Comparison of ENCODE assay signal across 8 mouse cellular contexts in genomic region chr5:93127722-93128121, GRCm38 (mm10). TPM values are rescaled to one million over a fixed set of nuclear protein-coding genes. Genes with fewer than 3 reads are reported as not detected.
DNase-seq lines count a peak whose midpoint lies in the region; ATAC-seq and TF ChIP-seq lines count a peak whose summit lies in the region.

No protein-coding gene starts in this region.

- no peak overlapping the region for H3K4me3 ChIP-seq in heart, embryonic 14.5 days (ENCODE audit: control insufficient read depth in 1 of 2, insufficient read depth in 1 of 2, low read depth in 1 of 2, low read length in 2 of 2)
- peak overlapping the region; percentile 25; the same call in 1 of the 2 replicates for H3K4me3 ChIP-seq in forebrain, embryonic 10.5 days
- no peak overlapping the region for H3K4me3 ChIP-seq in kidney, adult 2 months (ENCODE audit: insufficient read depth, low read depth, low read length)
- no peak overlapping the region; the same call in 1 of the 2 replicates for H3K4me3 ChIP-seq in midbrain, embryonic 10.5 days

- peak overlapping the region; percentile 16 for H3K4me2 ChIP-seq in heart, embryonic 14.5 days (ENCODE audit: low read length)

- H3K9me3 ChIP-seq in heart, embryonic 14.5 days (ENCODE audit: control insufficient read depth, low read length) = no peaks in the 10 kb centered on the region
- no peaks in the 10 kb centered on the region for H3K9me3 ChIP-seq in forebrain, embryonic 10.5 days
- H3K9me3 ChIP-seq in midbrain, embryonic 10.5 days (replicated peaks) = no peaks in the 10 kb centered on the region

- ATAC-seq in heart, embryonic 14.5 days (ENCODE audit: insufficient number of reproducible peaks, insufficient read depth, low FRiP score, low read depth) = no peak
- no peak for ATAC-seq in erythroid progenitor cell, adult 5-6 weeks (replicated peaks; ENCODE audit: low FRiP score, poor library complexity, severe bottlenecking)

- no peak for TF ChIP-seq CTCF in kidney, adult 2 months (conservative IDR thresholded peaks at IDR 0.05; ENCODE audit: insufficient read depth, insufficient read length, low read depth, low read length)

- no peak for TF ChIP-seq POLR2A in kidney, adult 2 months (IDR thresholded peaks at IDR 0.05; ENCODE audit: low read depth, low read length)

- 8% methylated on average over 3 of the region's 3 CpGs for WGBS in heart, embryonic 14.5 days
- WGBS in forebrain, embryonic 10.5 days = 21% methylated on average over 3 of the region's 3 CpGs
- 6% methylated on average over 3 of the region's 3 CpGs for WGBS in kidney, adult 2 months
- WGBS in midbrain, embryonic 10.5 days = 23% methylated on average over 3 of the region's 3 CpGs

- 0 out of 4 replicates have a peak overlapping the region, but pooled peaks of 1 of the 2 experiments have one; percentile 0 for H3K27ac ChIP-seq in heart, embryonic 14.5 days (replicated peaks in 1 of 2; ENCODE audit: control insufficient read depth in 1 of 2, insufficient read depth in 1 of 2, low read depth in 2 of 2, low read length in 2 of 2)
- H3K27ac ChIP-seq in forebrain, embryonic 10.5 days = peak overlapping the region; percentile 80
- peak overlapping the region; percentile 51; the same call in 1 of the 2 replicates for H3K27ac ChIP-seq in kidney, adult 2 months (ENCODE audit: insufficient read depth, low read depth, low read length)
- peak overlapping the region; percentile 75 for H3K27ac ChIP-seq in midbrain, embryonic 10.5 days (replicated peaks)

- H3K27me3 ChIP-seq in heart, embryonic 14.5 days (ENCODE audit: control insufficient read depth, insufficient read depth, low read length) = no peaks in the 10 kb centered on the region
- H3K27me3 ChIP-seq in forebrain, embryonic 10.5 days (ENCODE audit: poor library complexity, severe bottlenecking) = no peaks in the 10 kb centered on the region
- no peaks in the 10 kb centered on the region for H3K27me3 ChIP-seq in kidney, adult 2 months (replicated peaks; ENCODE audit: control insufficient read depth, insufficient read depth, low read length)
- no peaks in the 10 kb centered on the region for H3K27me3 ChIP-seq in midbrain, embryonic 10.5 days (ENCODE audit: low read depth, poor library complexity, severe bottlenecking)

- H3K36me3 ChIP-seq in heart, embryonic 14.5 days (ENCODE audit: control insufficient read depth, insufficient read depth, low read length) = no peaks in the 10 kb centered on the region
- H3K36me3 ChIP-seq in forebrain, embryonic 10.5 days (replicated peaks) = 0 out of 2 replicates have a peak, but pooled peaks cover 4% of the 10 kb centered on the region
- H3K36me3 ChIP-seq in kidney, adult 2 months (ENCODE audit: control insufficient read depth, insufficient read depth, low read length) = no peaks in the 10 kb centered on the region
- H3K36me3 ChIP-seq in midbrain, embryonic 10.5 days = no peaks in the 10 kb centered on the region

- DNase-seq in heart, adult 9 months (ENCODE audit: low spot score in 2 of 2) = no peak
- peak; percentile 56 for DNase-seq in MN1 (ENCODE audit: low spot score)
- DNase-seq in forebrain, embryonic 10.5 days (ENCODE audit: extremely low spot score, low spot score) = no peak
- DNase-seq in kidney, adult 2 months = peak; percentile 85
- DNase-seq in midbrain, embryonic 10.5 days (ENCODE audit: low spot score) = peak; percentile 28
- no peak for DNase-seq in spleen, postnatal 4 days (ENCODE audit: low spot score in 2 of 2)

- peak overlapping the region; percentile 6; the same call in 1 of the 2 replicates for H3K9ac ChIP-seq in heart, embryonic 14.5 days (ENCODE audit: low read length)

- H3K4me1 ChIP-seq in heart, embryonic 14.5 days (ENCODE audit: control insufficient read depth in 2 of 2, insufficient read depth in 2 of 2, low read length in 2 of 2) = peaks cover 53 to 77% of the 10 kb centered on the region in 2 experiments
- H3K4me1 ChIP-seq in forebrain, embryonic 10.5 days = peaks cover 95% of the 10 kb centered on the region
- H3K4me1 ChIP-seq in kidney, adult 2 months (ENCODE audit: control insufficient read depth, insufficient read depth, low read length) = peaks cover 27% of the 10 kb centered on the region
- H3K4me1 ChIP-seq in midbrain, embryonic 10.5 days = peaks cover 91% of the 10 kb centered on the region

RNA-seq across cellular contexts. Expression of gene Sept11, which starts 34.5 kb away (rescaled TPM):
- 83.8 and 85.3 TPM in 2 replicates for polyA plus RNA-seq in heart, embryonic 14.5 days (2014; fragmentation: Nextera tagmentation; extraction: Ambion mirVana)
- 277 and 280 TPM in 2 replicates for polyA plus RNA-seq in forebrain, embryonic 10.5 days (2016; fragmentation: Nextera tagmentation; extraction: Ambion mirVana)
- polyA plus RNA-seq in kidney, adult 2 months (2012; rRNA removed) = 46.0 and 50.7 TPM in 2 replicates
- polyA plus RNA-seq in midbrain, embryonic 10.5 days (2016; fragmentation: Nextera tagmentation; extraction: Ambion mirVana) = 251 and 274 TPM in 2 replicates
- total RNA-seq in erythroid progenitor cell, adult 5-6 weeks (2015; ENCODE audit: low replicate concordance) = 14.7 and 22.3 TPM in 2 replicates
- 5.4 and 9.0 TPM in 2 replicates for total RNA-seq in erythroid progenitor cell, adult 5-6 weeks (2017; ENCODE audit: low replicate concordance)

Comparison
In these comparisons a context has a peak if more than half of its experiments do, and no peak if none do; other contexts are left out.
1. DNase-seq: peak in MN1 (single experiment), kidney, adult 2 months (single experiment) and midbrain, embryonic 10.5 days (single experiment); none in heart, adult 9 months (0 of 2), forebrain, embryonic 10.5 days (single experiment) and spleen, postnatal 4 days (0 of 2).